Mouse (Mus musculus) right cerebral cortex, adult 18-20 months (tissue): Measurements from ENCODE around the gene Leprot.
A peak's percentile ranks its signal among the peaks of the same experiment; 100 is the strongest.

Experiments
- DNase-seq: peaks from one replicate; pipeline ENCODE4 v3.0.0; 2022; ENCODE audit warnings: mixed read lengths

The Leprot gene

DNA sequence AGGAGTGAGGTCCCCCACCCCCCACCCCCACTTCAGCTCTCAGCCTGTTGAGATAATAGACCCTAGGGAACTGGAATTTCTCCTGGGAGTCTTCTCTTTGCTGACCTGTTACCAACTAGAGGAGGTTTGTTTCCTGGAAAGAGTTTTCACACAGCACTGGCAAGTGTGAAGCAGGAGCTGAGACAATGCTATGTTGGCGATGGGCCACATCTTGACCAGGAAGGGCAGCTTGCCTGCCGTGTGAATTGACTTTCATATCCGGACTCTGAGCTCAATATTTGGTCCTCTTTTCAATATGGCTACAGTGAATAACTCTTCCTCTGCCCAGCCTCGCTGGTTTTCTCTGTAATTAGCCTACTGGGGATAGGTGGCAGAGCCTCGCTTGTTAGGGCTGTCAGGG lies 21.6 kb downstream of the Leprot start:
- no peak for DNase-seq

- no peak for DNase-seq
Measured at GRCm38 (mm10) chr4:101669811-101670210, 22.3 kb downstream of the Leprot start.

GRCm38 (mm10) chr4:101674790-101675189 lies 27.3 kb downstream of the Leprot start:
- DNase-seq, result no peak

- no peak for DNase-seq
Measured at GRCm38 (mm10) chr4:101675726-101676125, 28.2 kb downstream of the Leprot start.

GRCm38 (mm10) chr4:101682620-101683019 lies 35.1 kb downstream of the Leprot start:
- no peak for DNase-seq

DNA sequence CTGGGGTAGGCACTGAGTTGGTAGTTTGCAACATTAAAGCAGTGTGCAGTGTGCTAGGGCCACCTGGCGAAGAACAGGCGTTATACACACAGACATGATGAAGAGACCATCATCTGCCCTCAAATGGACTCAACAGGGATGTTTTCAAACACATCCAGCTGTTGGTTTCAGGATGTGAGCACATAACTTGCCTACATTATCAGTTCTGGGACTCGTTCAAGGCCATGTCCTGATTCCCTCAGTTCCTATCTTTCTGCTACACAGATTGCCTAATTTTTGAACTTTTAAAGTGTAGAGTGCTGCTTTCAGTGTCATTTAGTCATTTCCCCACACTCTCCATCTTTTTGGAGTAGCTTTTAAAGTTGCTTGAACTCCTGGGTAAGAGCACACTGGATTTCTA lies 35.6 kb downstream of the Leprot start:
- no peak for DNase-seq

GRCm38 (mm10) chr4:101684821-101685220 lies 37.3 kb downstream of the Leprot start:
- DNase-seq, result no peak

DNA sequence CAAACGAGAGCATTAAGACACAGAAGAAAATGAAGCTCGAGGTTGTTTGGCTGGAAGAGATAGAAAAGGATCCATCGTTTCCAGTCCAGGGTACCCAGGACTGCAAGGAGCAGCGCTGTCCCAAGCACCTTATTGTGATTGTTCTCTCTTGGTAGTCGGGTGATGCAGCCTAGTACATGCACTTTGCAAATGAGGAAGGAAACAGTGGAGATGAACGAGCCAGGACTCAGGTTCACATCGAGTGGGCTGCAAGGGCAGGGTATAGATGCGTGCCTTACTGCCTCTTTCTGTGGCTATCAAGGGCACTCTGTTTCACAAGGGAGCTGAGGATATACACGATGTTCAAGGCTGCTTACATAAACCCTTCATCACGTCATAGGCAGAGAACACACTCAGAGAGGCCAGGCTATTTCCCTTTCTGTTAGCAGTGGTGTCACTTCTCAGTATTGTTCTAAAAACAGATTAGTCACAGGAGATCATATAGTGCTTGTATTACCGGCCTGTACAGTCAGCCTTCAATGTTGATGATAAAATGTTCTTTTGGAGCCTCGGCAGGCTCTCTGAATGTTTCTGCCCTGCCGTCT lies 38.8 kb downstream of the Leprot start:
- DNase-seq, result no peak

- DNase-seq, result no peak
Measured at GRCm38 (mm10) chr4:101689241-101689640, 41.7 kb downstream of the Leprot start.

- DNase-seq, result no peak
Measured at GRCm38 (mm10) chr4:101689645-101690044, 42.1 kb downstream of the Leprot start.

GRCm38 (mm10) chr4:101692892-101693291 lies 45.4 kb downstream of the Leprot start:
- DNase-seq, result peak; percentile 44

- no peak for DNase-seq
Measured at GRCm38 (mm10) chr4:101694529-101694928, 47.0 kb downstream of the Leprot start.

GRCm38 (mm10) chr4:101697236-101697635 lies 49.7 kb downstream of the Leprot start:
- DNase-seq, result peak; percentile 2

- no peak for DNase-seq
Measured at GRCm38 (mm10) chr4:101699423-101699822, 51.9 kb downstream of the Leprot start.

GRCm38 (mm10) chr4:101700892-101701640 lies 53.5 kb downstream of the Leprot start:
- DNase-seq, result no peak

- no peak for DNase-seq
Measured at GRCm38 (mm10) chr4:101705325-101705724, 57.8 kb downstream of the Leprot start.

DNA sequence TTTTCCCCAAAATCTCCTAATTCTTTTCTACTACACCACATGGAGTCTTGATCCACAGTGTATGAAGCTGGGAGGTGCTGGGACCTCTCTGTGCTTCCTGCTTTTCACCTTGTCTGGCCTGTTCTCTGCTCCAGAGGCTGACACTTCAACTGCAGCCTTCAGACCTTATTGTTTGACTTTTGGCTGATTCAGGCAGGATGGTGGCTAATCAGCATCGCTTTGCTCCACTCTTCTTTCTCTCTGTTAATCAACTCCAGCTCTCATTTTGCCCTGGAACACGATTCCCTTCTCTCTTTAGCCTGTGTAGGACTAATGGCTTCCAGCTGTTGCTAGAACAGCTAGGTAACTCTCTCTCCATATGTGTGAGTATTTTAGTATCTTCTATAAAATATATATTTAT lies 59.7 kb downstream of the Leprot start:
- no peak for DNase-seq

DNA sequence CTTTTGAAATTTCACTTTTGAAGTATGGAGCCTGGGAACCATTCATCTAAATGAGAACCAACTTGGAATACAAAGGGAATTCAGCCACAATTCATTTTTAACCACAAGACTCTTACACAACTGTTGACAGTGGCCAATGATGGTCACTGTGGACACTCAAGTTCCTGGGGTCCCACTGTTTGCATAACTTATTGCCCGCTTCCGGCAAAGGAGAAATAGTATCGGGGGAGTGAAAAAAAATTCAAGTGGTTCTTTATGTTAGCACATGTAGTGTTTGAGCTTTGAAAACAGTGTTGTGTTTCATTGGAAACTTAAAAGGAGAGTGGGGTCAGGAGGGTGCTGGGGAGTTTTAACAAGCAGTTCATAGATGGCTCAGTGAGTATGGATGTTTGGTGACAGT lies 60.4 kb downstream of the Leprot start:
- no peak for DNase-seq
